In genomic region chr13:76215397-76215796, GRCm38 (mm10) we compare ENCODE assay signal across 8 mouse cellular contexts.
DNase-seq lines count a peak whose midpoint lies in the region; ATAC-seq and TF ChIP-seq lines count a peak whose summit lies in the region.

No protein-coding gene starts in this region.

- no peaks in the 10 kb centered on the region for H3K36me3 ChIP-seq in lung, embryonic 14.5 days (ENCODE audit: insufficient read depth)
- no peaks in the 10 kb centered on the region for H3K36me3 ChIP-seq in thymus, adult 2 months (ENCODE audit: control insufficient read depth, insufficient read depth, low read length)

- H3K4me1 ChIP-seq in lung, embryonic 14.5 days (ENCODE audit: insufficient read depth), result no peaks in the 10 kb centered on the region
- no peaks in the 10 kb centered on the region for H3K4me1 ChIP-seq in thymus, adult 2 months (replicated peaks; ENCODE audit: control insufficient read depth, insufficient read depth, low read length)

- no peak for TF ChIP-seq POLR2A in thymus, adult 2 months (IDR thresholded peaks at IDR 0.05; ENCODE audit: control insufficient read depth, extremely low read depth, insufficient read depth, low read length, poor library complexity)

- H3K4me2 ChIP-seq in lung, embryonic 14.5 days, result no peak overlapping the region

- no peak for ATAC-seq in lung, embryonic 14.5 days (ENCODE audit: insufficient read depth)
- ATAC-seq in erythroblast, adult 5-6 weeks (replicated peaks; ENCODE audit: low FRiP score, poor library complexity, severe bottlenecking), result no peak

- WGBS in lung, embryonic 14.5 days, result 43% methylated on average over 2 of the region's 2 CpGs
- 50% methylated on average over 2 of the region's 2 CpGs for WGBS in thymus, adult 2 months

- peak; percentile 54 for TF ChIP-seq CTCF in lung, embryonic 14.5 days (IDR thresholded peaks at IDR 0.05; ENCODE audit: low read depth)
- TF ChIP-seq CTCF in thymus, adult 2 months (IDR thresholded peaks at IDR 0.05; ENCODE audit: borderline replicate concordance, control insufficient read depth, extremely low read depth, insufficient read depth, low read length, poor library complexity), result no peak

- no peak overlapping the region for H3K9ac ChIP-seq in lung, embryonic 14.5 days

- peak; percentile 18 for DNase-seq in adrenal gland, postnatal 14 days
- no peak for DNase-seq in adrenal gland, adult 18-20 months (ENCODE audit: low spot score in 2 of 2)
- peak; percentile 58 for DNase-seq in lung, embryonic 14.5 days
- no peak for DNase-seq in lung, postnatal 14 days
- peak; percentile 47 for DNase-seq in embryo, embryonic 11 days
- peak; percentile 29 for DNase-seq in mesoderm, embryonic 11.5 days (ENCODE audit: low read depth, low spot score)
- no peak for DNase-seq in thymus, adult 2 months

- no peak overlapping the region for H3K4me3 ChIP-seq in lung, embryonic 14.5 days (ENCODE audit: low read depth, low read length)
- no peak overlapping the region for H3K4me3 ChIP-seq in thymus, adult 2 months (ENCODE audit: control insufficient read depth, insufficient read depth, low read length)

- H3K27me3 ChIP-seq in lung, embryonic 14.5 days (ENCODE audit: insufficient read depth, low read length), result no peaks in the 10 kb centered on the region
- no peaks in the 10 kb centered on the region for H3K27me3 ChIP-seq in thymus, adult 2 months (ENCODE audit: control insufficient read depth, insufficient read depth, low read length)

- no peak overlapping the region for H3K27ac ChIP-seq in lung, embryonic 14.5 days (ENCODE audit: low read depth)
- H3K27ac ChIP-seq in thymus, adult 2 months (ENCODE audit: control insufficient read depth, insufficient read depth, low read length), result no peak overlapping the region

- no peaks in the 10 kb centered on the region for H3K9me3 ChIP-seq in lung, embryonic 14.5 days (ENCODE audit: low read depth, low read length)

Comparison
In these comparisons a context has a peak if more than half of its experiments do, and no peak if none do; other contexts are left out.
1. DNase-seq: peak in adrenal gland, postnatal 14 days (single experiment), lung, embryonic 14.5 days (single experiment), embryo, embryonic 11 days (single experiment) and mesoderm, embryonic 11.5 days (single experiment); none in adrenal gland, adult 18-20 months (0 of 2), lung, postnatal 14 days (single experiment) and thymus, adult 2 months (single experiment).